Mouse (Mus musculus) kidney, embryonic 16.5 days (tissue): ENCODE results near the gene Tbl1x. TPM values are rescaled to one million over a fixed set of nuclear protein-coding genes. Genes with fewer than 3 reads are reported as not detected.
"Not testable (repeated sequence)": the region's sequence is repeated elsewhere in the genome, so short reads cannot be mapped to it uniquely, and the experiment has no call there.

Source experiments
- ATAC-seq: fragments of 200-750 bp; cut with Nextera tagmentation; 2 replicates; pipeline ENCODE4 v1.8.0; 2017; ENCODE audit warnings: moderate TSS enrichment; ENCODE audit not compliant: low FRiP score, low TSS enrichment
- H3K27ac ChIP-seq: fragments of 300-500 bp; sonication (generic); 2 replicates; pipeline ENCODE4 v1.5.1; 2014; ENCODE audit warnings: low read length
- H3K27me3 ChIP-seq: fragments of 300-500 bp; sonication (generic); 2 replicates; pipeline ENCODE4 v1.6.1; 2014; ENCODE audit warnings: low read length, control low read depth, mixed read lengths; ENCODE audit not compliant: insufficient read depth
- H3K36me3 ChIP-seq: fragments of 300-500 bp; sonication (generic); 2 replicates; pipeline ENCODE4 v1.6.1; 2014; ENCODE audit warnings: low read length, control low read depth, mixed read lengths; ENCODE audit not compliant: insufficient read depth
- H3K4me1 ChIP-seq: fragments of 300-500 bp; sonication (generic); 2 replicates; pipeline ENCODE4 v1.6.1; 2014; ENCODE audit warnings: low read length, control low read depth, mixed read lengths; ENCODE audit not compliant: insufficient read depth
- H3K4me2 ChIP-seq: fragments of 300-500 bp; sonication (generic); replicated peaks from 2 replicates; pipeline ENCODE4 v1.6.1; 2014; ENCODE audit warnings: low read depth, low read length
- H3K4me3 ChIP-seq: fragments of 300-500 bp; sonication (generic); 2 replicates; pipeline ENCODE4 v1.5.1; 2014; ENCODE audit warnings: mild to moderate bottlenecking, low read length
- H3K9ac ChIP-seq: fragments of 300-500 bp; sonication (generic); replicated peaks from 2 replicates; pipeline ENCODE4 v1.6.1; 2014; ENCODE audit warnings: low read length
- H3K9me3 ChIP-seq: fragments of 300-500 bp; sonication (generic); 2 replicates; pipeline ENCODE4 v1.6.1; 2016; ENCODE audit warnings: low read length, control low read depth
- WGBS: fragments of 180-500 bp; shearing (Covaris S2); extraction: QIAGEN DNeasy Blood & Tissue Kit; methylation state at CpG from one replicate; pipeline ENCODE4 v1.1.7; 2014; 5-methylcytosine and 5-hydroxymethylcytosine counted together
- polyA plus RNA-seq: library from polyadenylated mRNA; unstranded; fragments of >200 nt; fragmentation: Nextera tagmentation; extraction: Ambion mirVana; gene quantifications from 2 replicates; pipeline ENCODE4 v1.2.1, GENCODE M21; 2015

Gene Tbl1x
- polyA plus RNA-seq, 1 experiment from 2014 or later, result 79.6 TPM

DNA sequence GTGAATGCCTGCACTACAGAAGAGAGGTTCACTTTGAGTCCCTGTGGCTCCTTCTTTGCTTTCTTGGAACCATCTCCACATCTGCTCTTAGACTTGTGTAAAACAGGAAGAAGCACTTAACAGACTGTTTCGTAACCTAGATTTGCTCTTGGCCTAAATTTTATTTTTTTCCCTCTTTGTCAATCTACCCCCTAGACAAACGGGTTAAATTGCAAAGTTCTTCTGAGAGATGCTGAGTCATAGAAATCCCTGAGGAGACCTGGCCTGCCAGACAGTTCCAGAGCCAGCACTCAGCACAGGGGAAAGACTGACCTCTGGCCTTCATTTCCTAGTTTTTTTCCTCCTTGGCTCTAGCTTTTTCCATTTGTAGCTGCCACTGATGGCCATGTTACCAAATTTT is 23.1 kb downstream of the Tbl1x start:
- 55% methylated on average over 2 of the region's 2 CpGs for WGBS
- H3K9me3 ChIP-seq, result no peaks in the 10 kb centered on the region
- H3K27me3 ChIP-seq, result no peaks in the 10 kb centered on the region
- no peak overlapping the region for H3K9ac ChIP-seq
- no peaks in the 10 kb centered on the region for H3K36me3 ChIP-seq
- ATAC-seq, result no peak
- H3K4me3 ChIP-seq, result no peak overlapping the region
- H3K4me2 ChIP-seq, result no peak overlapping the region
- H3K27ac ChIP-seq, result no peak overlapping the region
- H3K4me1 ChIP-seq, result no peaks in the 10 kb centered on the region

GRCm38 (mm10) chrX:77539770-77540169 is 29.0 kb downstream of the Tbl1x start:
- not testable (repeated sequence) for ATAC-seq, H3K4me3 ChIP-seq, H3K27ac ChIP-seq, H3K4me2 ChIP-seq, H3K27me3 ChIP-seq, H3K9me3 ChIP-seq, H3K4me1 ChIP-seq, H3K36me3 ChIP-seq, H3K9ac ChIP-seq
- 80% methylated on average over 4 of the region's 4 CpGs for WGBS

DNA sequence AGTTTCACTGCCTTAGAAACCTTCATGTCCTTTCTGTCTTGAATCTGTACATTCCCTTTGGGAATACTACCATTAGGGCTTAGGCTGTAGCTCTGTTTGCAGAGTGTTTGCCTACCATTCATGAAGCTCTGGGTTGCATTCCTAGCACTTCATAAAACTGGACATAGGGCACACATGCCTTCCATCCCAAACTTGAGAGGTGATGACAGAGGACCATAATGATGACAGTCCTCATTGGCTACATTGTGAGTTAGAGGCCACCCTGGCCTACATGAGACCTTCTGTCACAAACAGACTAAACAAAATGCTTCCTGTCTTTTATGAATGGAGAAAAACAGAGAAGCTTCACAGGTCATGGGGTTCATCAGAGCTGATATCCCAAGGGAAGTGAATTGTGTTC is 33.2 kb downstream of the Tbl1x start:
- no peak overlapping the region for H3K4me2 ChIP-seq
- H3K27ac ChIP-seq, result no peak overlapping the region
- H3K36me3 ChIP-seq, result no peaks in the 10 kb centered on the region
- no peaks in the 10 kb centered on the region for H3K4me1 ChIP-seq
- H3K27me3 ChIP-seq, result no peaks in the 10 kb centered on the region
- no peak overlapping the region for H3K9ac ChIP-seq
- H3K9me3 ChIP-seq, result no peaks in the 10 kb centered on the region
- no peak for ATAC-seq
- no peak overlapping the region for H3K4me3 ChIP-seq

DNA sequence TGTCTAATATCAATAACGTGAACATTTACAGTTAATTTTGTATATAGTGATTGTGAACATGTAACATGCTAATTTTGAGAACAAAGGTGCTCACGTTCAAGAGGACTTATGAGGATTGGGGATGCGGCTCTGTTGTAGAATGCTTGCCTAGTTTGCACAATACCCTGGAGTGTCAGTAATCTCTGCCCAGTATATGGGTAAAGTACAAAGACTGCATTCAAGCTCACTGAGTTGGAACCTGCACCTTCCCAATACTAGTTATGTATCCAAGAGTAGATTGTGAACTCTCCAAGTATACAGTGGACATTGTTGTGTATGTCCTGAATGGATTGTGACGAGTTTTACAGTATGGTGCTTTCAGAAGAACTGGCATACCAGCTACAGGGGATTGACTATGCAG is 33.7 kb downstream of the Tbl1x start:
- Histone ChIP-seq H3K9me3 (no peaks in the 10 kb centered on the region), H3K36me3 (no peaks in the 10 kb centered on the region), H3K27me3 (no peaks in the 10 kb centered on the region), H3K27ac (no peak overlapping the region), H3K4me2 (no peak overlapping the region), H3K9ac (no peak overlapping the region), H3K4me1 (no peaks in the 10 kb centered on the region), H3K4me3 (no peak overlapping the region)
- ATAC-seq, result no peak
- 79% methylated on average over 4 of the region's 4 CpGs for WGBS

DNA sequence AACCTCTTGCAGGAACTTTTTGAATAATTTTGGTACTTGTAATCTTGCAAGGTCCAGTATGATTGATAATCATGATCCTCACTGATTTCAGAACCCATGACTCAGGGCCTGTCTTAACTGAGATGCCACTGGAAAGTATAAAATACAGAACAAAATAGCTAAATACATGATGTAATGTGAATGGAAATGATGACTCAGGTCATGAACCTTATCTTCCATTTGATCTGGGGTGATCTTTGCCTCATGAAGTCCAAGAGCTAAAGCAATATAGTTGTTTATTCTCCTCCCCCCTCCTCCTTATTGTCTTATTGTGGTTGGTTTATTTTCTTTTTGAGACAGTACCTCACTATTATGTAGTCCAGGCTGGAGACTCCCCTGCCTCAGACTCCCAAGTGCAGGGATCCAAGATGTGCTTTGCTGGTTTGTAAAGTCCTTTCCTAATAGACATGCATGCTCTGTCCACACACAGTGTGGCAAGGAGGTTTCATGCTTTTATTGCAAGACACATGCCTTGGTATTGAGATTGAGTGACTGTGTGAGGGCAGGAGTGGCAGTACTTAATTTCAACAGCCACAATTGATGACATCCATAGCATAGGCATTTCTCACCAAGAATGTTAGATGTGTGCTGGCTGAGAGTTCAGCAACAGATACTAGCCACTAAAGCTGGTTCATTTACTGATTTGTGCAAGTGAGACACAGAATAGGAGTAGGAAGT is 34.7 kb downstream of the Tbl1x start:
- Histone ChIP-seq H3K36me3 (no peaks in the 10 kb centered on the region), H3K4me2 (no peak overlapping the region), H3K9me3 (no peaks in the 10 kb centered on the region), H3K27me3 (no peaks in the 10 kb centered on the region), H3K27ac (no peak overlapping the region), H3K4me1 (no peaks in the 10 kb centered on the region), H3K4me3 (no peak overlapping the region), H3K9ac (no peak overlapping the region)
- ATAC-seq, result no peak

GRCm38 (mm10) chrX:77546448-77546847 is 35.6 kb downstream of the Tbl1x start:
- H3K9ac ChIP-seq, result no peak overlapping the region
- no peak for ATAC-seq
- no peak overlapping the region for H3K4me2 ChIP-seq
- H3K36me3 ChIP-seq, result no peaks in the 10 kb centered on the region
- H3K27me3 ChIP-seq, result no peaks in the 10 kb centered on the region
- no peaks in the 10 kb centered on the region for H3K9me3 ChIP-seq
- WGBS, result 82% methylated on average over 1 of the region's 1 CpGs
- no peaks in the 10 kb centered on the region for H3K4me1 ChIP-seq
- no peak overlapping the region for H3K27ac ChIP-seq
- H3K4me3 ChIP-seq, result no peak overlapping the region

GRCm38 (mm10) chrX:77548951-77549350 is 38.1 kb downstream of the Tbl1x start:
- H3K27ac ChIP-seq, result no peak overlapping the region
- ATAC-seq, result no peak
- H3K9me3 ChIP-seq, result no peaks in the 10 kb centered on the region
- no peak overlapping the region for H3K4me2 ChIP-seq
- no peak overlapping the region for H3K4me3 ChIP-seq
- H3K27me3 ChIP-seq, result no peaks in the 10 kb centered on the region
- WGBS, result 84% methylated on average over 1 of the region's 1 CpGs
- H3K9ac ChIP-seq, result no peak overlapping the region
- no peaks in the 10 kb centered on the region for H3K4me1 ChIP-seq
- no peaks in the 10 kb centered on the region for H3K36me3 ChIP-seq

DNA sequence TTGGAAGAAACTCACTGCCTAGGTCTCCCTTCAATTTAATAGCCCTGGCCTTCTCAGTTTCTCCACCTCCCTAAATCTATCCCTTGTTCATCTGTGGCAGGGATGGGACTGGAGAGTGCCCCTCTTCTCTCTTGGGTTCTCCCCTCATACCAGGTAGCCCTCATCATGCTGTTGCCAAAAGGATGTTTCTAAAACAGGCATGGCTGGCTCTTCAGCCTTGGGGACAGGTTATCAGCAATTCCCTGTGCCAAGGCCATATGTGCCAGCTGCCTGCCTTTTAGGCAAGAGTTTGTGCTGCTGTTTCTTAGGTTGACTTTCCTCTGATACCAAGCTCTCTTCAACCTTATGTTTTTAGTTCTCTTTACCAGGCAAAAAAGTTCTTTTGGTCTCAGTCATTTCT is 39.6 kb downstream of the Tbl1x start:
- no peaks in the 10 kb centered on the region for H3K4me1 ChIP-seq
- H3K36me3 ChIP-seq, result no peaks in the 10 kb centered on the region
- no peak overlapping the region for H3K4me3 ChIP-seq
- no peak overlapping the region for H3K4me2 ChIP-seq
- H3K27me3 ChIP-seq, result no peaks in the 10 kb centered on the region
- no peaks in the 10 kb centered on the region for H3K9me3 ChIP-seq
- no peak overlapping the region for H3K9ac ChIP-seq
- no peak for ATAC-seq
- H3K27ac ChIP-seq, result no peak overlapping the region

GRCm38 (mm10) chrX:77551306-77551705 is 40.5 kb downstream of the Tbl1x start:
- no peaks in the 10 kb centered on the region for H3K4me1 ChIP-seq
- H3K36me3 ChIP-seq, result no peaks in the 10 kb centered on the region
- ATAC-seq, result no peak
- H3K27me3 ChIP-seq, result no peaks in the 10 kb centered on the region
- no peak overlapping the region for H3K27ac ChIP-seq
- H3K4me3 ChIP-seq, result no peak overlapping the region
- H3K9me3 ChIP-seq, result no peaks in the 10 kb centered on the region
- no peak overlapping the region for H3K4me2 ChIP-seq
- no peak overlapping the region for H3K9ac ChIP-seq

DNA sequence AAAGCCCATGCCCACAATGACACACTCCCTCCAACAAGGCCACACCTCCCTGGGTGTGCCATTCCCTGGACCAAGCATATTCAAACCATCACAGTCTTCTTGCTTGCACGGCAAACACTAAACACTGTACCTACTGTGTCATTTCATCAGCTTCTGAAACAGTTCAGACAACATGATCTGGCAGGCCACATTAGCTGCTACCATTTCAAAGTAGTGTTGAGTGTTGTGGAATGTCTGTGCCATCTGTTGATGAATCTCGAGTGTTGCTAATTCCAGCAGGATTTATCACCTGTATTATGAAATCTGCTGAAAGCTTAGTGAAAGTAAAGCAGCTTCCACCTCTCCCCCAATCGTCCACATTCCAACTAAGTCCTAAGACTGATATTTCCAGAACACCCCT is 41.3 kb downstream of the Tbl1x start:
- H3K9me3 ChIP-seq, result no peaks in the 10 kb centered on the region
- H3K4me3 ChIP-seq, result no peak overlapping the region
- H3K4me2 ChIP-seq, result no peak overlapping the region
- no peak overlapping the region for H3K9ac ChIP-seq
- H3K27me3 ChIP-seq, result no peaks in the 10 kb centered on the region
- WGBS, result 73% methylated on average over 3 of the region's 3 CpGs
- H3K4me1 ChIP-seq, result no peaks in the 10 kb centered on the region
- ATAC-seq, result no peak
- H3K36me3 ChIP-seq, result no peaks in the 10 kb centered on the region
- no peak overlapping the region for H3K27ac ChIP-seq
